ENCODE assay signal across 10 mouse cellular contexts in the genomic region with DNA sequence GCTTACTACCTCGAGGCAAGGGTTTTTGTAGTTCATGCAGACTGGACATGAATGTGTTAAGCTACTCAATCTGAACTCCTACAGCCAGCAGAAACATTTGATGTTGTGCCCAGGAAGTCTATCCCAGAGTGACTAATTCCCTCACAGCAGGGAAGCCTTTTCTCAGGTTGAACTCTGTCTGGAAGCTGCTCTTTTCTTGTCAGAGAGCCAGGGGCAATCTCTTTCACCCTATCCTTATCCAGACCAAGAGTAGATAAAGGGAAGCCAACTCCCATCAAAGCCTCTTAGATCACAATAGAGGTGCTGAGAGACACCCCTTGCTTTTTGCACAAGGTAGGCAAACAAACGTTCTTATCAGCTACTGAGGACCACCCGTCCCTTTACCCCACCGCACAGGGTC.
DNase-seq lines count a peak whose midpoint lies in the region; ATAC-seq lines count a peak whose summit lies in the region.
"Had no signal": no experiment of that assay in that cellular context is flagged by ENCODE, and none has a peak within 500 bp of the region (broad histone marks: within the 10 kb centered on the region; RNA-seq: fewer than 3 reads in every experiment).

No protein-coding gene starts in this region.

- ATAC-seq in kidney, embryonic 14.5 days (ENCODE audit: low FRiP score, low TSS enrichment) = no peak

- no peaks in the 10 kb centered on the region for H3K9me3 ChIP-seq in kidney, embryonic 14.5 days (ENCODE audit: control insufficient read depth, low read length)

- no peak overlapping the region for H3K4me2 ChIP-seq in kidney, embryonic 14.5 days (replicated peaks; ENCODE audit: low read depth, low read length)
- H3K4me2 ChIP-seq: limb, embryonic 12.5 days had no signal

- H3K9ac ChIP-seq in kidney, embryonic 14.5 days (ENCODE audit: low read depth, low read length) = no peak overlapping the region
- H3K9ac ChIP-seq: limb, embryonic 12.5 days had no signal

- DNase-seq in adrenal gland, adult (ENCODE audit: inconsistent age in 2 of 2, low spot score in 1 of 2) = peak; percentile 41 to 71
- DNase-seq in adrenal gland, adult 18-20 months (ENCODE audit: low spot score in 2 of 2) = no peak
- no peak for DNase-seq in kidney, postnatal 10 days
- peak; percentile 30 for DNase-seq in adipocyte (ENCODE audit: low spot score)
- peak; percentile 13 for DNase-seq in lung, postnatal 10 days
- DNase-seq in cerebellum, adult 9-11 months = no peak
- DNase-seq in frontal cortex, postnatal 36 days (ENCODE audit: low spot score in 2 of 2) = no peak
- DNase-seq: cerebellum, adult 11-12 months had no signal

- H3K4me1 ChIP-seq in kidney, embryonic 14.5 days (ENCODE audit: control insufficient read depth, insufficient read depth, low read length) = peaks cover 6% of the 10 kb centered on the region; the same call in 1 of the 2 replicates

- H3K36me3 ChIP-seq in kidney, embryonic 14.5 days (ENCODE audit: control insufficient read depth, insufficient read depth, low read length) = no peaks in the 10 kb centered on the region
- H3K36me3 ChIP-seq: limb, embryonic 12.5 days had no signal

- no peak overlapping the region for H3K4me3 ChIP-seq in kidney, embryonic 14.5 days (ENCODE audit: low read length)
- H3K4me3 ChIP-seq: limb, embryonic 12.5 days had no signal

- peak overlapping the region; percentile 24; the same call in 1 of the 2 replicates for H3K27ac ChIP-seq in kidney, embryonic 14.5 days (ENCODE audit: low read depth, low read length)
- H3K27ac ChIP-seq: limb, embryonic 12.5 days had no signal

- 49% methylated on average over 4 of the region's 4 CpGs for WGBS in kidney, embryonic 14.5 days

- no peaks in the 10 kb centered on the region for H3K27me3 ChIP-seq in kidney, embryonic 14.5 days (ENCODE audit: control insufficient read depth, insufficient read depth, low read length)
- H3K27me3 ChIP-seq: limb, embryonic 12.5 days had no signal

Comparison
In these comparisons a context has a peak if more than half of its experiments do, and no peak if none do; other contexts are left out.
1. DNase-seq: peak in adrenal gland, adult (2 of 2), adipocyte (single experiment) and lung, postnatal 10 days (single experiment); none in adrenal gland, adult 18-20 months (0 of 2), kidney, postnatal 10 days (single experiment), cerebellum, adult 9-11 months (single experiment) and frontal cortex, postnatal 36 days (0 of 2).